Mouse (Mus musculus): ENCODE measurements around the gene Eri2.

Eri2 gene

DNA sequence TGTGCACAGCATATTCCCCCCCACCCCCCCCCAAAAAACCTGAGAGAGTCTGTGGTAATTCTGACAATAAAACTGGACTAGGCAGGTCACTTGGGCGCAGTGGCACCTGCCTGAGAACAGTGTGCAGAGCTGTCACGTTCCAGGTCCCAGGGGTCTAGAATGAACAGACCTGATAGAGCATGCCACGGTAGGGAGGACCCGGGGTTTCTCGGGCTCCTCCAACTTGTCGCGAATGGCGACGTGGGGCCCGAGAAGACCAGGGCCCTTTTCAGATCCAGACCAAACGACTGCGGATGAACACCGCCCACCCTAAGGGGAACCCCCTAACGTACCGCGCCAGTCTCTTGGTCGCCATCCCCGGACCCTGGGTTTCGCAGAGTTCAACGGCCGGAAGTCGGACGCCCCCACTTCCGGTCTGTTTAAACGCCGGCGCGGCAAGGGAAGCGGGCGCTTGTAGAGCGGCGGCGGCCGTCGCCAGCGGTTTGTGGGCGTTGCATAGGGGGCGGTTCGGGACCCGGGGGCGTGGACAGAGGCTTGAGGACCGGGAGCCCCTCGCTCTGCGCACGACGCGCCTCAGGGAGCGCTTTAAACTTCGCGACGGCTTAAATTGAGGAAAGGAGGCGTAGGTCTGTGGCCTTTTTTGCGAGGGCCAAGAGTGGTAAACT is at the start of gene Eri2, which contains the start of gene Rexo5:
Gene Eri2 (minus strand): TSS at position 473 of the 665 bp plus-strand sequence.
Gene Rexo5 (plus strand): TSS at position 421 of the 665 bp plus-strand sequence.
- CTCF ChIA-PET: no interaction called here

- CTCF ChIA-PET: no interaction called here
Measured at GRCm38 (mm10) chr7:119841820-119842449, 48.1 kb upstream of the Eri2 start.

GRCm38 (mm10) chr7:119835996-119836777 is 42.3 kb upstream of the Eri2 start:
- CTCF ChIA-PET: no interaction called here

DNA sequence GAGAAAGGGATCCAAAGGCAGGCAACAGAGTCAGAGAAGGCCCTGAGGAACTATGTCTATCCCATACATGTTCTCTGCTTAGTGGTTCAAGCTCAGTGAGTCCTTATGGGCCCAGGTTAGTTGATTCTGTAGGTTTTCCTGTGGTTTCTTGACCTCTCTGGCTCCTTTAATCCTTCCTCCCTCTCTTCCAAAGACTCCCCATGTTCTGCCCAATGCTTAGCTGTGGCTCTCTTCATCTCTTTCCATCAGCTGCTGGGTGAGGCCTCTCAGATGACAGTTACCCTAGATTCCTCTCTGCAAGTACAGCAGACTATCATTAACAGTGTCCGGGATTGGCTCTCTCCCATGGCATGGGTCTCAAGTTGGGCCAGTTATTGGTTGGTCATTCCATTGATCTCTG is 41.5 kb upstream of the Eri2 start:
- CTCF ChIA-PET: no interaction called here

GRCm38 (mm10) chr7:119808723-119809122 is 14.9 kb upstream of the Eri2 start:
- CTCF ChIA-PET: no interaction called here

GRCm38 (mm10) chr7:119807396-119807795 is 13.5 kb upstream of the Eri2 start:
- CTCF ChIA-PET: no interaction called here

DNA sequence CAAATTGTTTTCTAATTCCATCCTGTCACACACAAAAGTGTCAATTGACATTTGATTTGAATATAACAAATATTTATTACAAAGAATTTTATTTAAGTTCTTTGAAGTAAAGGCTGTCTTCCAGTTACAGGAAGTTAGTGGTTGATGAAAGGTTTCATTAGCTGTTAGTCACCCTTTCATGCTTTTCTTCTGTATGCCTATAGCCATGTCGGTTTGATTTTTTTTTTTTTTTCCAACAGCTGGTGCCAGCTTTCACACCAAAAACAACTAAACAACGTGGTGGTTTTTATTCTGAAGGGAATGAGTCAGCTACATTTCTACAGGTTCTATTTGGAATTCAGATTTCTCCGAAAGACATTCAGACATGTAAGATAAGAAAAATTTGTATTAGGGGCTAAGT is 7.1 kb upstream of the Eri2 start:
- CTCF ChIA-PET: no interaction called here

DNA sequence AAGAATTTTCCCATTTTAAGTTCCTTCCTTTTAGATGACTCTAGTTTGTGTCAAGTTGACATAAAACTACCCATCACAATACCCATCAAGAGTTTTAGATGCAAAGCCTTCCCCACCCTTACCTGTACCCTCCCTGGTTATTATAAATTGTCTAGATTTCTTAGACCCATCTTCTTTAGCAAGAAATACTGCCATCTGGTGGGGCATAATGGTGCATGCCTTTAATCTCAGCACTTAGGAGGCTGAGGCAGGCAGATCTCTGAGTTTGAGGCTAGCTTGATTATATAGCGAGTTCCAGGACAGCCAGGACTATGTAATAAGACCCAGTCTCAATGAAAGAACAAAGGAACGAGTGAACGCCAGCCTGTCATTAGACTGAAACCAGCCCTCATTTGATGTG is 6.6 kb upstream of the Eri2 start:
- CTCF ChIA-PET: no interaction called here

- CTCF ChIA-PET: no interaction called here
Measured at GRCm38 (mm10) chr7:119795311-119795710, 1.5 kb upstream of the Eri2 start.

- CTCF ChIA-PET: no interaction called here
Measured at GRCm38 (mm10) chr7:119794251-119794638, 387 bp upstream of the Eri2 start.

GRCm38 (mm10) chr7:119789024-119789423 is 4.8 kb downstream of the Eri2 start:
- CTCF ChIA-PET: no interaction called here

GRCm38 (mm10) chr7:119784908-119785307 is 8.9 kb downstream of the Eri2 start:
- CTCF ChIA-PET: no interaction called here

GRCm38 (mm10) chr7:119783453-119783852 is 10.4 kb downstream of the Eri2 start:
- CTCF ChIA-PET: no interaction called here

DNA sequence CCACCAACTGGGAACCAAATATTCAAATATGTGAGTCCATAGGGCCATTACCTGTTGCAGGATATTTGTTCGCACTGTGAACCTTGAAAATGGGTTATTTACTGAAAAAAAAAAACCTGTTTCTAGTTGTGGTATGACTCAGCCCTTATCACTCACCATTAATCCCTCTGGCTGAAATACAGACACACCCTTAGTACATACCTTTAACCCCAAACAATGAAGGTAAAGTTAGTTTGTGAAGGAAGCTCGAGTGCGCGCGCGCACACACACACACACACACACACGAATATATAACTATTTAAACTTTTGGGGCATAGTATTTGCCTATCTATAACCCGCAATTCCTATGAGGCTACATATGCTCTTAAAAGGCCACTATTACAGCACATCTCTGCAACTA is 24.0 kb downstream of the Eri2 start:
- CTCF ChIA-PET: no interaction called here

GRCm38 (mm10) chr7:119766996-119767395 is 26.9 kb downstream of the Eri2 start:
- CTCF ChIA-PET: no interaction called here

GRCm38 (mm10) chr7:119764377-119764776 is 29.5 kb downstream of the Eri2 start:
- CTCF ChIA-PET: interaction anchor here (0.7 kb wide), 1 partner anchor 42 kb away, joined by 4 read pairs; no protein-coding TSS in a partner anchor

- CTCF ChIA-PET: no interaction called here
Measured at GRCm38 (mm10) chr7:119762166-119762697, 31.6 kb downstream of the Eri2 start.

GRCm38 (mm10) chr7:119760527-119760951 is 33.3 kb downstream of the Eri2 start, which contains the start of gene Acsm3:
Gene Acsm3 (plus strand): TSS chr7:119760923.
- CTCF ChIA-PET: no interaction called here

- CTCF ChIA-PET: no interaction called here
Measured at GRCm38 (mm10) chr7:119753696-119754095, 40.2 kb downstream of the Eri2 start.

GRCm38 (mm10) chr7:119749942-119750341 is 43.9 kb downstream of the Eri2 start:
- CTCF ChIA-PET: no interaction called here

DNA sequence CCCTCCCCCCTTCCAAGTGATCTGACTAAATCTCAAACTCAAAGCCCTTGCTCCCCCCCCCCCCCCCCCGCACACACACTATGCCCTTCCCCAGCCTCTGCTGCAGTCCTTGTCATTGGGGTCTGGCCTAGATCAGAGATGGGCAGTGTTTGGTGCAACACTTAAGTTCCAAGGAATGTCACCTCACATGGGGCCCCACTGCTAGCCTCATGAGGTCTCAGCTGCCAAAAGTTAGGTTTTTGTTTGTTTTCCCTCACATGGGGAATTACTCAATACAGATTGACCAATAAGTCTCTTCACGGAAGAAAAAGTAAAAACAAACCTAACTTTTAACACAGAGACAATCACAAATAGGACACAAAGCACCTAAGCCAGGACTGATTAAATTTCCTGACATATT is 45.1 kb downstream of the Eri2 start:
- CTCF ChIA-PET: no interaction called here

GRCm38 (mm10) chr7:119745869-119746268 is 48.0 kb downstream of the Eri2 start:
- CTCF ChIA-PET: no interaction called here

DNA sequence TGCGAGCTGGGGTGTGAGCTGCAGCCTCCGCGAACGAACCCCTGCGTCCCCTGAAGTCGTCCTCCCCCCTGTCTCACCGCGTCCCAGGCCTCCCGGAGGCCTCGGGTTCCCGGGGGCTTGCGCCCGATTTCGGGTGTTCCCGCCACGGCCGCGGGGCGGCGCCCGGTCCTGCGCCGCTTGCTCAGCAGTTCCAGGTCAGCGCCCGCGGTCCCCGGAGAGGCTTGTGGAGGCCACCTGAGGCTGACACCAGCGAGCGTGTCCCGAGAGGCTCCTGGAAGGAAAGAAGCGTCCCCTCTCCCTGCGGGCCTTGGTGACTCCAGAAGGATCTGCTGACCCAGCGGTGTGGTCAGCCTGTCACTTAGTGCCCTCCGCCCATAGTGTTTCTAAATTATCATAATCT is 49.5 kb downstream of the Eri2 start:
- CTCF ChIA-PET: no interaction called here
